Mouse (Mus musculus) brain, embryonic 14.5 days (tissue): ENCODE data around the gene Palm.

Experiments used
- CTCF ChIP-seq: fragments of 200-500 bp; IDR thresholded peaks from 2 replicates; pipeline ENCODE4 v1.5.1; 2012; ENCODE audit warnings: inconsistent platforms, mild to moderate bottlenecking, moderate library complexity, borderline replicate concordance; ENCODE audit not compliant: insufficient read depth, insufficient read length; ENCODE audit errors: extremely low read depth
- POLR2A ChIP-seq: fragments of 200-500 bp; IDR thresholded peaks from 2 replicates; pipeline ENCODE4 v1.6.1; 2012; ENCODE audit warnings: mild to moderate bottlenecking, inconsistent platforms, borderline replicate concordance; ENCODE audit not compliant: poor library complexity, insufficient read depth, insufficient read length, severe bottlenecking; ENCODE audit errors: extremely low read depth

GRCm38 (mm10) chr10:79822372-79822771, 29.0 kb downstream of the Palm start:
- TF ChIP-seq POLR2A (no peak), CTCF (no peak)
